Mouse (Mus musculus): ENCODE measurements around the gene Ssh3. TPM values are rescaled to one million over a fixed set of nuclear protein-coding genes. Genes with fewer than 3 reads are reported as not detected.
A peak's percentile ranks its signal among the peaks of the same experiment; 100 is the strongest.

The Ssh3 gene
- total RNA-seq, 2 experiments from 2014 or later = 5.6 to 7.4 TPM

GRCm38 (mm10) chr19:4244775-4245174, 24.2 kb downstream of the Ssh3 start:
- DNase-seq = no peak

DNA sequence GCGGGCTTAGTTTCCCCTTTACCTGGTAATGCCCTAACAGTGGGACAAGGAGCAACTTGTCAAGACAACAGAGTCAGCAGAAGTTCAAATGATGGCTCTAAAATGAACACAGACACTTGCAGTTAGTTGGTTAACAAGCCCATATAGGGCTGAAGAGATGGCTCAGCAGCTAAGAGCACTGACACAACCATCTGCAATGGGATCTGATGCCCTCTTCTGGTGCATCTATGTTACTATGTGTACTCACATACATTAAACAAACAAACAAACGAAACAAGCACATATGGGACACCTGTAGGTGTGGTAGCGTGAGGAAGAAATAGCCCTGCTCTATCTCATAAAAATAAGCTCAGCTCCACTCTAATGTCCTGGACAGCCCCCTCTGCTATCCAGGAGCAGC, 26.6 kb downstream of the Ssh3 start:
- no peak for DNase-seq

DNA sequence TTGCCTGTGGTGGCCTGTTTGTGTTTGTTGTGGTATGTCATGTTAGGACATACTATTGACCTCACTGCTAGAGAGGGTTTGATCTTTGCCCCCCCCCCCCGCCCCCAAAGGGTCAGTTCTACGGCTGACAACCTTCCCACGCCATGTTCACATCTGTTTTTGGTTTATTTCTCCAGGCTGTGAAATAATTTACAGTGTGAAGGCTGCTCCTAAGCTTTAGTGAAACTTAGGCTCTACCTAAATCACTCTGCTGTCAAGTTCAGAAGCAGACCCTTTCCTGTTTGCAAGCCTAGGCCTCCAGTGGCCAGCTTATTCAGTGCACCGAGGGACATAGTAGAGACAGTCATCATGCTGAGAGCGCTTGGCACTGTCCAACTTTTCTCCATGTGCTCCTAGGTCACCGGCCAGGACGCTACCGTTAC, 28.7 kb downstream of the Ssh3 start:
- DNase-seq = no peak

DNA sequence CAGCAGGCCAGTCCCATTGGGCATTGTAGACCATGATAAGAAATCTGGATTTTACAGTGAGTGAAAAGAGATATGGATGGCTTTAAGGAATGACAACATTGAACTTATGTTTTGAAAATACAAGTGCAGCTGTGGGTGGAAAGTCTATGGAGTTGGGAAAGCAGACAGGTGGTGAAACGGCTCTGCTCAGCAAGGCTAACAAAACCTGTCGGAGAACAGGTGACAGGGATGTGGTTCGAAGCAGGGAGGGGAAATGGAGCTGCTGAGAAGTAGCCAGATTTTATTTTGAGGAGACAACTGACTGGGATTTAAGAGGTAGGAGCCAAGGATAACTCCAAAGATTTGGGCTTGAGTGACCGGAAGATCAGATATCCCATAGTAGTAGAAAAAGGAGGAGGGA, 34.4 kb downstream of the Ssh3 start:
- no peak for DNase-seq

DNA sequence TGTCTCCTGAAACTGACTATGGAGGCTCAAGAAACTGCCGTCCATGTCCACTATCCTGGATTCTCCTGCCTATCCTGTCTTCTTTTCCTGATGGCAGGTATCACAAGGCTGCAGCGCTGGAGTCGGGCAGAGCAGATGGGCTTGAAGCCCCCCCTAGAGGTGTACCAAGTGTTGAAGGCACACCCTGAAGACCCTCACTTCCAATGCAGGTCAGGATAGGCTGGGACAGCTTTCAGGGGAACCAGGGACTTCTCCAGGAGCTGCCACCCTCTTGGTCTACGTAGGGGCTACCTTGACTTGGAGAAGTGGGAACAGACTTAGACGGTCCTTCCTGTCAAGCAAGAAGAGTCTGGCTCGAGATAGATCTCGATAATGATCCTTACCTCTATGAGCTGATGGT, 36.3 kb downstream of the Ssh3 start:
- no peak for DNase-seq

DNA sequence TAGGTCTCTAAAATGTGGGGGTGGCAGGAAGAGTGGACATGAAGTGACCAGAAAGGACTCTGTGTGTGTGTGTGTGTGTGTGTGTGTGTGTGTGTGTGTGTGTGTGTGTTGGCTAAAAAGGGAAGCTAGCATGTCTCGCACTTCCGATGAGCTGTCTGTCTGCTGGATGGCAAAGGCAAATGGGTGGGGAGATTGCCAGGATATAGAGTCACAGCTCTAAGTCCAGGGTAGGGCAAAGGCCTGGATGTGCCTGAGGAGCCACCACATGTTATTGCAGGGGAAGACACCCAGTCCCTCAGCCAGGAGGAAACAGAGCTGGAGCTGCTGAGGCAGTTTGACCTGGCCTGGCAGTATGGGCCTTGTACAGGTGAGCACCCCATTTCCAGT, 36.8 kb downstream of the Ssh3 start:
- peak in 1 of 2 experiments; percentile 74 for DNase-seq

- DNase-seq = peak; percentile 99
These were observed 37.5 kb downstream of the Ssh3 start, which contains the start of gene Pold4 for GRCm38 (mm10) chr19:4231253-4232185. Pold4 (plus strand) TSS chr19:4231899.

DNA sequence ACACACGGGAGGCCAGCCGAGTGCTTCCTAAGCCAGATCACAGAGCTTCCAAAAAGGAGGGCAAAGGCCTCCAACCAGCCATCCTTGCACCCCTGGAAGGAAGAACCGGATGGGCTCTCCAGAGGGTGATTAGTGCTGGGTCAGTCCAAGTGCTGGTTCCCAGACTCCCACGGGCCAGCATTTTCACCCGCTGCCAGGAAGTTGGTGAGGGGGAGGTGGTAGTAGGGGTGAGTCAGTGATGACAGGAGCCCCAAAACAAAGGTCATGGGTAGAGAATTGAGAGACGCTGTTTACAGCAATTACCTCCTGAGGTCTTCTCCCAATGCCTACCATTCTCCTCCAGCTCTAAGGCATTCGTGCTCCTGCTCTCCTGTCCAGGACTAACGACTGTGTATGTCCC, 38.6 kb downstream of the Ssh3 start:
- peak; percentile 37 to 45 for DNase-seq

DNA sequence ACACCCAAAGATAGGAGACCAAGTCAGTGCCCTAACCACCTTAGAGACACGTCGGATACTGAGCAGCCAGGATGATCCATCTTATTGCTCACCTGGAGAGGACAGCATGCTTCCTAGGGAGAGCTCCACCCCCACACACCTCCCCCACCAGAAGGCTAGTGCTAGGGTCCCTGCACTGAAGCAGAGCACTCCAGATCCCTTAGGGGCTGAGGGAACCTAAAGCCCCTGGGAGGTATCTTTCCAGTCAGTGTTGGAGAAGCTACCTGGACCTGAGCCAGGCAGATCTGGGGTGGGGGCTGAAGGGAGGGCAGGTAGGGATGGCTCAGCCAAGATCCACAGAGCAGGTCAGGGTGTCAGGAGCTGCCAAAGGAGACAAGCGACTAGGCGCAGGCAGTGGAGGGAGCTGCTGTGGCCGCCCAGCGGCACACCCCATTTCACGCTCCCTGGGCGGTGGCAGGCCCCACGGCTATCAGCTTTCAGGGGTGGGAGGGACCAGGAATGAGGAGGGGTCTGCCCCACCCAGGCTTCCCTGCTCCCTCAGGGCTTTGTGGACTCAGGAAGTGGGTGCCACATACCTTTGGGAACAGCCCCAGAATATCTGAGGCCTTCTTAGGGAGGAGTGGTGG, 39.4 kb downstream of the Ssh3 start:
- no peak for DNase-seq

DNA sequence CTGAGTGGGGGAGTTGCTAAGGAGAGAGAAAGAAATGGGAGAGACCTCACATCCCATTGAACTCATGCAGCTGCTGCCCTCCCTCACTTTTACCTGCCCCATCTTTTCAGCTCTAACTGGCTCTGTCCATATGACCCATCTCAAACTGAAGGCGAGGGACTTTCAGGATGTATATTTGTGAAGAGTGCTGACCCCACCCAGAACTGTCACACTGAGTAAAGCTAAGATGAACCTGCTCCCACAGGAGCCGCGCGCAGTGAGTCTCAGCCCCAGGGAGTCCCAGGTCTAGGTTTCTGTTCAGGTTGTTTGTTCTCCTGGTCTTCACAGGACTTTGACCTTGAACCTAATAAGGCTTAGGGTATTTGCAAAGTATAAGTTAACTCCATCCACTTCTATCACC, 40.1 kb downstream of the Ssh3 start:
- no peak for DNase-seq

GRCm38 (mm10) chr19:4227894-4228678, 40.9 kb downstream of the Ssh3 start:
- peak; percentile 84 to 89 for DNase-seq

DNA sequence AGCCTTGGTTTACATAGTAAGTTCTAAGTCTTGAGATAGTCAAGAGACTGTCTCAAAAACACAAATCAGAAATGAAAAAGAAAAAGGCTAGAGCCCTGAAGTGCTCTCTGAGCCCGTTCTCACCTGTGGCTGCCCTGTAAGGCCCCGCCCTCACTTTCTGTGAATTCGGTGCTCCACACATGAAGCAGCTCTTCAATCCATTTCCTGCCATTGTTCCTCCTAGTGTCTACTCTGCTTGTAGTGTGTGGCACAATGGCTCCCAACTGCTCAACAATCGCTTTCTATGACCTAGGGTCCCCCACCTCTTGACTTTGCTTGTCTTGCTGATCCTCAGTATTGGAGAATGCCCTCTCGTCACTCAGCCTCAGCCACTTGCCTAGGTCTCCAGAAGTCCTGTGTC, 41.5 kb downstream of the Ssh3 start:
- DNase-seq = no peak

GRCm38 (mm10) chr19:4226779-4227178, 42.2 kb downstream of the Ssh3 start:
- no peak for DNase-seq

- DNase-seq = no peak
These were observed 46.8 kb downstream of the Ssh3 start for GRCm38 (mm10) chr19:4222165-4222564.

- DNase-seq = peak in 1 of 2 experiments; percentile 43
These were observed 47.8 kb downstream of the Ssh3 start for GRCm38 (mm10) chr19:4220957-4221743.

- DNase-seq = no peak
These were observed 48.6 kb downstream of the Ssh3 start for GRCm38 (mm10) chr19:4220416-4220815.

GRCm38 (mm10) chr19:4219943-4220342, 49.0 kb downstream of the Ssh3 start:
- no peak for DNase-seq

GRCm38 (mm10) chr19:4218784-4219183, 50.2 kb downstream of the Ssh3 start:
- DNase-seq = no peak

DNA sequence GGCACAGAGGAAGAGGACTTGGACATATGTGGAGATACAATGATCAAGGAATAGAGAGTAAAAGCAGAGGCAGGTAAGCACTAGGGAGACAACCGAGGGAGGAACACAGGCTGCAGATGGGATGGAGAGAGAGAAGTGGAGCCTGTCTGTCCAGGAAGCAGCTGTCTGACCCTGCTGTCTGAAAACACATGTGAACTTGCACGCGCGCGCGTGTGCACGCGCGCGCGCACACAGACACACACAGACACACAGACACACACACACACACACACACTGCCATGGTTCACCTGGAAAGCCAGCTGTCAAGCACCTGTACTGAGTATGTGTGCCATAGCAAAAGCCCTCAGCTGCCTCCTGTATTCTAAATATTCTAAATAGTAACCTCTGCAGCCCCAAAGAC, 50.7 kb downstream of the Ssh3 start:
- DNase-seq = no peak

DNA sequence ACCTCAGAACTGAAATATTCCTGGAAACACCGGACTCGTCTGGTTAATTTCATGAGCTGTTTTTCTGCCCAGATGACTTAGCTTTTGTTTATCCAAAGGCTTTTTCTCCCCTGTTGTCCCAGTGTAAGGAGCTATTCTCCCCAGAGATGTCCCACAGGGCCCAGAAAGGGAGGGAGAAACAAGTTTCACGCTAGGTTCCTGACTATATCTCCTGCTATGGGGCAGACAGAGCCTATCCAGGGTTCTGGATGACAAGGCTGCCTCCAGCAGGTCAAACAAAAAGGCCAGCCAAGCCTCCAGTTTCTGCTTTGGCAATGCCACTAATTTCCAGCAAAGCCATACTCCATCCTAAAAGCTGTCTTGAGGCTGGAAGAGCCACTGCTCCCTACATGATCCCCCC, 51.1 kb downstream of the Ssh3 start:
- DNase-seq = no peak

DNA sequence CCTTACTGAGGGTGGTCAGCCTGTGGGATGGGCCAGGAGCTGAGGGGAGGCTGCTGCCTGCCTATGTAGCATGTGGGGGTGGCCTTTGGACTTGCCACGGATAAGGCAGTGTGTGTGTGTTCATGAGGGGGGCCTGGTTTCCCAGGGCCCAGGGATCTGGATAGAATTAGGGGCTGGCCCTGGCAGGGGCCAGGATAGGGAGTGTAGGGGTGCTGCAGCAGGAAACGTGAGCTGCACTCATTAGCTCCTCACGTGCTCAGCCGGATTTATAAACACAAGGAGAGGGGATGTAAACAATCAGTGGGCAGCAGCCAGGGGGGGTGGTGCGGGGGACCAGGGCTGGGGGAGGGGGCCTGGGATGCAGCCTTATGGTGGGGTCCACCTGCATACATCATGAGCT, 51.8 kb downstream of the Ssh3 start:
- DNase-seq = no peak

Data from heart, adult 18-20 months (tissue).